Mouse (Mus musculus) liver, embryonic 11.5 days (tissue): ENCODE measurements around the gene Ndrg3. TPM values are rescaled to one million over a fixed set of nuclear protein-coding genes. Genes with fewer than 3 reads are reported as not detected.

ENCODE experiments used
- ATAC-seq: fragments of 200-750 bp; cut with Nextera tagmentation; replicated peaks from 2 replicates; pipeline ENCODE4 v1.8.0; 2017; ENCODE audit warnings: moderate number of reproducible peaks, mild to moderate bottlenecking, moderate TSS enrichment, moderate library complexity; ENCODE audit not compliant: low FRiP score
- DNase-seq: peaks from one replicate; pipeline ENCODE4 v3.0.0-alpha.2; 2017; ENCODE audit warnings: low spot score
- H3K27ac ChIP-seq: fragments of 300-500 bp; sonication (generic); 2 replicates; pipeline ENCODE4 v1.5.1; 2014; ENCODE audit warnings: mild to moderate bottlenecking, low read depth, low read length, control low read depth
- H3K27me3 ChIP-seq: fragments of 300-500 bp; sonication (generic); replicated peaks from 2 replicates; pipeline ENCODE4 v1.6.1; 2014; ENCODE audit warnings: low read length, mixed read lengths; ENCODE audit not compliant: control insufficient read depth, insufficient read depth
- H3K36me3 ChIP-seq: fragments of 300-500 bp; sonication (generic); 2 replicates; pipeline ENCODE4 v1.6.1; 2014; ENCODE audit warnings: mild to moderate bottlenecking, low read length, moderate library complexity, mixed read lengths; ENCODE audit not compliant: control insufficient read depth, insufficient read depth
- H3K4me1 ChIP-seq: fragments of 300-500 bp; sonication (generic); replicated peaks from 2 replicates; pipeline ENCODE4 v1.6.1; 2014; ENCODE audit warnings: low read length, mixed read lengths; ENCODE audit not compliant: control insufficient read depth, insufficient read depth
- H3K4me2 ChIP-seq: fragments of 300-500 bp; sonication (generic); 2 replicates; pipeline ENCODE4 v1.6.1; 2014; ENCODE audit warnings: mild to moderate bottlenecking, control low read depth, moderate library complexity
- H3K4me3 ChIP-seq: fragments of 300-500 bp; sonication (generic); 2 replicates; pipeline ENCODE4 v1.5.1; 2014; ENCODE audit warnings: low read depth, low read length, control low read depth
- H3K9ac ChIP-seq: fragments of 300-500 bp; sonication (generic); 2 replicates; pipeline ENCODE4 v1.6.1; 2014; ENCODE audit warnings: low read depth, low read length, control low read depth
- H3K9me3 ChIP-seq: fragments of 300-500 bp; sonication (generic); 2 replicates; pipeline ENCODE4 v1.6.1; 2016; ENCODE audit warnings: low read length, inconsistent platforms, mixed read lengths; ENCODE audit not compliant: control insufficient read depth
- WGBS: fragments of 180-500 bp; shearing (Covaris S2); extraction: QIAGEN DNeasy Blood & Tissue Kit; methylation state at CpG from one replicate; pipeline ENCODE4 v1.1.7; 2014; 5-methylcytosine and 5-hydroxymethylcytosine counted together
- polyA plus RNA-seq: library from polyadenylated mRNA; unstranded; fragments of >200 nt; fragmentation: Nextera tagmentation; extraction: Ambion mirVana; gene quantifications from 2 replicates; pipeline ENCODE4 v1.2.1, GENCODE M21; 2014

Gene Ndrg3
- polyA plus RNA-seq, 1 experiment from 2014 or later = 58.9 TPM

GRCm38 (mm10) chr2:157008509-157008908 lies 16.7 kb upstream of the Ndrg3 start:
- Histone ChIP-seq H3K4me1 (peaks cover 33% of the 10 kb centered on the region), H3K9ac (no peak overlapping the region), H3K27ac (no peak overlapping the region), H3K9me3 (no peaks in the 10 kb centered on the region), H3K4me3 (no peak overlapping the region), H3K36me3 (peaks cover 6% of the 10 kb centered on the region; the same call in 1 of the 2 replicates), H3K4me2 (no peak overlapping the region), H3K27me3 (no peaks in the 10 kb centered on the region)
- DNase-seq (no peak), ATAC-seq (no peak)

GRCm38 (mm10) chr2:157007234-157007596 lies 15.4 kb upstream of the Ndrg3 start:
- WGBS = 26% methylated on average over 5 of the region's 5 CpGs
- no peaks in the 10 kb centered on the region for H3K9me3 ChIP-seq
- peak overlapping the region; percentile 67 for H3K27ac ChIP-seq
- peak; percentile 32; the same call in 1 of the 2 replicates for ATAC-seq
- peak overlapping the region; percentile 76 for H3K9ac ChIP-seq
- peaks cover 14% of the 10 kb centered on the region; the same call in 1 of the 2 replicates for H3K36me3 ChIP-seq
- no peak for DNase-seq
- peak overlapping the region; percentile 71 for H3K4me3 ChIP-seq
- no peaks in the 10 kb centered on the region for H3K27me3 ChIP-seq
- peaks cover 31% of the 10 kb centered on the region for H3K4me1 ChIP-seq
- peak overlapping the region; percentile 87 for H3K4me2 ChIP-seq

DNA sequence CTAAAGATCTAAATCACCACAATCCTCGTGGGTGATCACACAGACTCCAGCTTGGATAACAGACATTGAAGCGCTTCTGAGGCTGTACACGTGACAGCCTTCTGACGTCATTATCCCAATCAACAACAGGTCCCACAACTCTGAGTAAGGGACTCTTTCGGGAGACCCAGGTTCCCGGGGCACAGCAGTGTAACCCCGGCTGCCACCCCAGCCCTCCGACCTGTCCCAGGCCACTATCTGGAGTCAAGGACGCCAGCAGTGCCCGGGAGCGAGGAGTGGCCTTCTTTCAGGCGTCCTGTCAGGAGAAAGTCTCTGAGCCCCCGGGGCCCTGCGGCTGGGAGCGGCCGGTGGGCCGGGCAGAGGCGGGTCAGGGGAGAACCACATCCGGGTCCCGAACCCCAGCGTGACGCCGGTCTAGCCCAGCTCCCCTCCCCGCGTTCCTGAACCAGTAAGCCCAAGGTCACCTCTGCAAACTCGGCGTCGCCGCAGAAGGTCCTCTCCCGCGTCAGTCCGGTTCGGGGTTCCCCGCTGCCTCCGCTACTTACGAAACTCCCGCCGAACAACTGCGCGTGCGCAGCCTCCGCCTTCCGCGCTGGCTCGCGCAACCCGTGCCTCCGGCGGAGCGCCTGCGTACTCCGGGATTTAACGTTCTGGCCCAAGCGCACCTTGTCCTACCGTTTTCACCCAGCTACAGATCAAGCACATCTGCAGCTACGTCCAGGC lies 14.8 kb upstream of the Ndrg3 start, which contains the start of gene Dsn1:
Dsn1 (minus strand) TSS at position 644 of the 723 bp plus-strand sequence.
- Histone ChIP-seq H3K36me3 (peaks cover 14% of the 10 kb centered on the region; the same call in 1 of the 2 replicates), H3K4me2 (peak within 1 kb of the TSS; percentile 87), H3K4me3 (peak within 1 kb of the TSS; percentile 71), H3K27ac (peak within 1 kb of the TSS; percentile 67), H3K9ac (peak within 1 kb of the TSS; percentile 76), H3K4me1 (peaks cover 27% of the 10 kb centered on the region), H3K27me3 (no peaks in the 10 kb centered on the region), H3K9me3 (no peaks in the 10 kb centered on the region)
- peak; percentile 82 for ATAC-seq
- peak; percentile 90 for DNase-seq
- under 1% methylated on average over 55 of the region's 56 CpGs for WGBS

GRCm38 (mm10) chr2:157002321-157002720 lies 10.5 kb upstream of the Ndrg3 start:
- WGBS = 88% methylated on average over 4 of the region's 4 CpGs
- H3K27ac ChIP-seq = no peak overlapping the region

GRCm38 (mm10) chr2:156998263-156998662 lies 6.4 kb upstream of the Ndrg3 start:
- no peak for ATAC-seq
- H3K9ac ChIP-seq = no peak overlapping the region
- H3K4me3 ChIP-seq = no peak overlapping the region
- H3K4me2 ChIP-seq = no peak overlapping the region
- H3K4me1 ChIP-seq = no peaks in the 10 kb centered on the region
- no peak for DNase-seq
- no peak overlapping the region for H3K27ac ChIP-seq
- H3K36me3 ChIP-seq = peaks cover 36% of the 10 kb centered on the region
- H3K27me3 ChIP-seq = no peaks in the 10 kb centered on the region
- H3K9me3 ChIP-seq = no peaks in the 10 kb centered on the region
- WGBS = 86% methylated on average over 5 of the region's 5 CpGs

More at GRCm38 (mm10) chr2:157002321-157002720, 10.5 kb upstream of the Ndrg3 start:
- peaks cover 27% of the 10 kb centered on the region; the same call in 1 of the 2 replicates for H3K36me3 ChIP-seq
- H3K9ac ChIP-seq = no peak overlapping the region
- H3K9me3 ChIP-seq = no peaks in the 10 kb centered on the region
- peaks cover 9% of the 10 kb centered on the region for H3K4me1 ChIP-seq
- DNase-seq = no peak
- H3K4me2 ChIP-seq = no peak overlapping the region
- H3K4me3 ChIP-seq = no peak overlapping the region
- no peaks in the 10 kb centered on the region for H3K27me3 ChIP-seq
- no peak for ATAC-seq

DNA sequence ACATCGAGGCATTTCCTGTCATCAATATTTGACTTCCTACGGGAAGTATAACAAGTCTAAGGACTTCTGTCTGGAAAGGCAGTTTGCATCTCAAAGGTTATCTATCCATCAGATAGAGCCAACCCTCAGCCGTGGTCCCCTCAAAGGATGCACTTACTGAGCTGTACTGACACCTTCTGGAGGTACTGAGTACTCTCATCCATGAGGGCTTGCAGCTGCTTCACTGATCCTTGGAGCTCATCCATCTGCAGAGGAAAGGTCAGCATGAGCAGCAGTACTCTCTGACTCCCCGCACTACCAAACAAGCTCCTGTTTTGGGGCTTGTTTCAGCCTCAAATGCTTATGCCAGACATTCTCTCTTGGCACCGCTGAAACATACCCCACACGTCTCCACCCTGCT lies 4.7 kb upstream of the Ndrg3 start:
- 72% methylated on average over 6 of the region's 6 CpGs for WGBS
- H3K36me3 ChIP-seq = peaks cover 31% of the 10 kb centered on the region
- H3K4me3 ChIP-seq = no peak overlapping the region
- H3K9ac ChIP-seq = no peak overlapping the region
- H3K4me1 ChIP-seq = no peaks in the 10 kb centered on the region
- DNase-seq (no peak), ATAC-seq (no peak)
- no peak overlapping the region for H3K27ac ChIP-seq
- H3K27me3 ChIP-seq = no peaks in the 10 kb centered on the region
- no peak overlapping the region for H3K4me2 ChIP-seq
- H3K9me3 ChIP-seq = no peaks in the 10 kb centered on the region

- no peak for DNase-seq
- WGBS = 4% methylated on average over 16 of the region's 16 CpGs
- peaks cover 9% of the 10 kb centered on the region; the same call in 1 of the 2 replicates for H3K4me1 ChIP-seq
Measured at GRCm38 (mm10) chr2:156990727-156991431, 977 bp downstream of the Ndrg3 start.

DNA sequence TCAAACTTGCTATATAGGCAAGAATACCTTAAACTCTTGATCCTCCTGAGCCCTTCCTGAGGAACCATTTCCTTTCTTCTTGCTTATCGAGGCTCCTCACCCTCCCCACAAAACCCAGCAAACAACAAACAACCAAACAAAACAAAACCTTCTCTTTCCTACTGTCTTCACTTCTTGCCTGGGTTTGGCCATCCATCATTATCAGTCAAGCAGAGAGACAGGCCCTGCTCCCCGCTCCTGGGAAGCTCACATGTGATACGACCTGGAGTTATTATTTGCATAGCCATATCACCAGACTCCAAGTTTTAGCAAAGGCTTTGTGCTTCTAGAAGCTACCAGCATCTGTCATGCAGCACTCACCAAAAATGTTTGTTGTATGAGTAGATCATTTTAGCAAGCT lies 4.5 kb downstream of the Ndrg3 start:
- H3K4me1 ChIP-seq = peaks cover 18% of the 10 kb centered on the region
- no peak overlapping the region for H3K4me3 ChIP-seq

More at GRCm38 (mm10) chr2:156990727-156991431, 977 bp downstream of the Ndrg3 start:
- Histone ChIP-seq H3K4me3 (peak overlapping the region; percentile 87), H3K27ac (0 out of 2 replicates have a peak overlapping the region, but pooled peaks have one; percentile 69), H3K4me2 (peak overlapping the region; percentile 76), H3K9ac (peak overlapping the region; percentile 91), H3K36me3 (peaks cover 10% of the 10 kb centered on the region), H3K27me3 (no peaks in the 10 kb centered on the region), H3K9me3 (no peaks in the 10 kb centered on the region)
- no peak for ATAC-seq

More for the DNA sequence above, 4.5 kb downstream of the Ndrg3 start:
- 54% methylated on average over 3 of the region's 3 CpGs for WGBS
- H3K27me3 ChIP-seq = no peaks in the 10 kb centered on the region
- no peak for ATAC-seq
- H3K27ac ChIP-seq = no peak overlapping the region
- H3K4me2 ChIP-seq = no peak overlapping the region
- H3K36me3 ChIP-seq = no peaks in the 10 kb centered on the region
- H3K9ac ChIP-seq = no peak overlapping the region
- H3K9me3 ChIP-seq = no peaks in the 10 kb centered on the region
- no peak for DNase-seq
